In genomic region chr9:95796323-95796722, GRCm38 (mm10) we compare ENCODE assay signal across 24 mouse cellular contexts. TPM values are rescaled to one million over a fixed set of nuclear protein-coding genes. Genes with fewer than 3 reads are reported as not detected.
DNase-seq lines count a peak whose midpoint lies in the region; ATAC-seq and TF ChIP-seq lines count a peak whose summit lies in the region.
"Had no signal": no experiment of that assay in that cellular context is flagged by ENCODE, and none has a peak within 500 bp of the region (broad histone marks: within the 10 kb centered on the region; RNA-seq: fewer than 3 reads in every experiment).

No protein-coding gene starts in this region.

- no peaks in the 10 kb centered on the region for H3K4me1 ChIP-seq in forebrain, postnatal 0 days (ENCODE audit: insufficient read depth)
- peaks cover 8% of the 10 kb centered on the region; the same call in 1 of the 2 replicates for H3K4me1 ChIP-seq in forebrain, embryonic 10.5 days
- no peaks in the 10 kb centered on the region for H3K4me1 ChIP-seq in kidney, postnatal 0 days (replicated peaks; ENCODE audit: insufficient read depth, low read length)
- no peaks in the 10 kb centered on the region for H3K4me1 ChIP-seq in kidney, embryonic 14.5 days (ENCODE audit: control insufficient read depth, insufficient read depth, low read length)
- H3K4me1 ChIP-seq in stomach, postnatal 0 days (replicated peaks; ENCODE audit: control insufficient read depth, insufficient read depth) = no peaks in the 10 kb centered on the region
- H3K4me1 ChIP-seq: embryonic facial prominence, embryonic 10.5 days; forebrain, embryonic 13.5 days; hindbrain, embryonic 10.5 days; midbrain, embryonic 12.5 days had no signal

- H3K36me3 ChIP-seq in forebrain, postnatal 0 days (ENCODE audit: insufficient read depth) = no peaks in the 10 kb centered on the region
- no peaks in the 10 kb centered on the region for H3K36me3 ChIP-seq in forebrain, embryonic 10.5 days (replicated peaks)
- no peaks in the 10 kb centered on the region for H3K36me3 ChIP-seq in kidney, postnatal 0 days (ENCODE audit: insufficient read depth, low read length)
- H3K36me3 ChIP-seq in kidney, embryonic 14.5 days (ENCODE audit: control insufficient read depth, insufficient read depth, low read length) = no peaks in the 10 kb centered on the region
- no peaks in the 10 kb centered on the region for H3K36me3 ChIP-seq in stomach, postnatal 0 days (ENCODE audit: control insufficient read depth, insufficient read depth, low read length)
- H3K36me3 ChIP-seq: embryonic facial prominence, embryonic 10.5 days; hindbrain, embryonic 10.5 days; midbrain, embryonic 12.5 days had no signal

- ATAC-seq in forebrain, postnatal 0 days = no peak
- ATAC-seq in kidney, postnatal 0 days (replicated peaks; ENCODE audit: low FRiP score, low read depth) = no peak
- ATAC-seq in kidney, embryonic 14.5 days (ENCODE audit: low FRiP score, low TSS enrichment) = no peak
- no peak for ATAC-seq in Patski
- ATAC-seq in stomach, postnatal 0 days (ENCODE audit: low FRiP score, low TSS enrichment) = no peak
- no peak for ATAC-seq in erythroblast, adult 5-6 weeks (replicated peaks; ENCODE audit: low FRiP score, poor library complexity, severe bottlenecking)
- ATAC-seq: CD4-positive, CD25-positive, alpha-beta regulatory T cell, adult 4 months; forebrain, embryonic 13.5 days; hindbrain, embryonic 16.5 days had no signal

- in situ Hi-C loops in Patski (cut with MboI; ENCODE audit: low pct_unique_long_range_greater_than_20kb) = no loop called here

- H3K9me3 ChIP-seq in forebrain, postnatal 0 days (ENCODE audit: low read length) = no peaks in the 10 kb centered on the region
- H3K9me3 ChIP-seq in forebrain, embryonic 10.5 days = peaks cover 5% of the 10 kb centered on the region; the same call in 1 of the 2 replicates
- no peaks in the 10 kb centered on the region for H3K9me3 ChIP-seq in kidney, postnatal 0 days (replicated peaks; ENCODE audit: low read length)
- no peaks in the 10 kb centered on the region for H3K9me3 ChIP-seq in kidney, embryonic 14.5 days (ENCODE audit: control insufficient read depth, low read length)
- no peaks in the 10 kb centered on the region for H3K9me3 ChIP-seq in stomach, postnatal 0 days (ENCODE audit: control insufficient read depth, low read length)
- H3K9me3 ChIP-seq: midbrain, embryonic 12.5 days had no signal

- no peak overlapping the region for H3K4me3 ChIP-seq in forebrain, postnatal 0 days (ENCODE audit: low read depth, low read length)
- H3K4me3 ChIP-seq in forebrain, embryonic 10.5 days = no peak overlapping the region
- H3K4me3 ChIP-seq in kidney, postnatal 0 days (replicated peaks; ENCODE audit: low read depth, low read length) = no peak overlapping the region
- H3K4me3 ChIP-seq in kidney, embryonic 14.5 days (ENCODE audit: low read length) = no peak overlapping the region
- H3K4me3 ChIP-seq in stomach, postnatal 0 days (ENCODE audit: low read depth, low read length) = no peak overlapping the region
- H3K4me3 ChIP-seq: embryonic facial prominence, embryonic 10.5 days; forebrain, embryonic 13.5 days; hindbrain, embryonic 10.5 days; midbrain, embryonic 12.5 days had no signal

- no peak for TF ChIP-seq EP300 in stomach, postnatal 0 days (optimal IDR thresholded peaks at IDR 0.05)

- H3K27ac ChIP-seq in forebrain, postnatal 0 days (ENCODE audit: low read depth, low read length) = no peak overlapping the region
- H3K27ac ChIP-seq in forebrain, embryonic 10.5 days = no peak overlapping the region
- H3K27ac ChIP-seq in kidney, postnatal 0 days = peak overlapping the region; percentile 81
- H3K27ac ChIP-seq in kidney, embryonic 14.5 days (ENCODE audit: low read depth, low read length) = no peak overlapping the region
- peak overlapping the region; percentile 59; the same call in 1 of the 2 replicates for H3K27ac ChIP-seq in stomach, postnatal 0 days (replicated peaks)
- H3K27ac ChIP-seq: embryonic facial prominence, embryonic 10.5 days; forebrain, embryonic 13.5 days; hindbrain, embryonic 10.5 days; midbrain, embryonic 12.5 days had no signal

- CTCF ChIA-PET in Patski (lab: Charles Lee) = interaction anchor here (1.3 kb wide), 1 partner anchor 9 kb away, joined by 4 read pairs; no protein-coding TSS in a partner anchor

- no peak overlapping the region for H3K9ac ChIP-seq in forebrain, postnatal 0 days
- no peak overlapping the region for H3K9ac ChIP-seq in kidney, postnatal 0 days (ENCODE audit: low read depth, low read length)
- H3K9ac ChIP-seq in kidney, embryonic 14.5 days (ENCODE audit: low read depth, low read length) = no peak overlapping the region
- no peak overlapping the region for H3K9ac ChIP-seq in stomach, postnatal 0 days (ENCODE audit: low read length)
- H3K9ac ChIP-seq: forebrain, embryonic 13.5 days; midbrain, embryonic 12.5 days had no signal

- H3K4me2 ChIP-seq in forebrain, postnatal 0 days (ENCODE audit: low read depth) = no peak overlapping the region
- H3K4me2 ChIP-seq in kidney, postnatal 0 days (ENCODE audit: low read length) = no peak overlapping the region
- H3K4me2 ChIP-seq in kidney, embryonic 14.5 days (replicated peaks; ENCODE audit: low read depth, low read length) = no peak overlapping the region
- H3K4me2 ChIP-seq in stomach, postnatal 0 days (replicated peaks; ENCODE audit: low read depth) = no peak overlapping the region
- H3K4me2 ChIP-seq: forebrain, embryonic 13.5 days; heart, embryonic 11.5 days; midbrain, embryonic 12.5 days had no signal

- H3K27me3 ChIP-seq in forebrain, postnatal 0 days (ENCODE audit: insufficient read depth, low read length) = no peaks in the 10 kb centered on the region
- no peaks in the 10 kb centered on the region for H3K27me3 ChIP-seq in forebrain, embryonic 10.5 days (ENCODE audit: poor library complexity, severe bottlenecking)
- no peaks in the 10 kb centered on the region for H3K27me3 ChIP-seq in kidney, postnatal 0 days (ENCODE audit: insufficient read depth, low read length)
- no peaks in the 10 kb centered on the region for H3K27me3 ChIP-seq in kidney, embryonic 14.5 days (ENCODE audit: control insufficient read depth, insufficient read depth, low read length)
- H3K27me3 ChIP-seq in Patski = no peaks in the 10 kb centered on the region
- H3K27me3 ChIP-seq in stomach, postnatal 0 days (ENCODE audit: control insufficient read depth, insufficient read depth, low read length) = no peaks in the 10 kb centered on the region
- H3K27me3 ChIP-seq: forebrain, embryonic 13.5 days; midbrain, embryonic 12.5 days had no signal

- POLR2A ChIA-PET in Patski (lab: Charles Lee) = interaction anchor here (0.6 kb wide), 1 partner anchor 41 kb away, joined by 3 read pairs; no protein-coding TSS in a partner anchor

- no peak for DNase-seq in forebrain, postnatal 0 days
- no peak for DNase-seq in forebrain, embryonic 10.5 days (ENCODE audit: extremely low spot score, low spot score)
- DNase-seq in kidney, postnatal 0 days (ENCODE audit: low spot score) = no peak
- DNase-seq in Patski (ENCODE audit: low read depth, low spot score) = no peak
- DNase-seq in stomach, postnatal 0 days (ENCODE audit: low spot score) = no peak
- no peak for DNase-seq in lung, postnatal 36 days
- DNase-seq: adrenal gland, postnatal 36 days; cerebellum, adult 11 months; cerebellum, adult 9-11 months; kidney, adult 8-10 months; lung, adult 2 months; lung, postnatal 14 days had no signal

- WGBS in forebrain, postnatal 0 days = 83% methylated on average over 2 of the region's 2 CpGs
- 84% methylated on average over 2 of the region's 2 CpGs for WGBS in forebrain, embryonic 10.5 days
- 88% methylated on average over 2 of the region's 2 CpGs for WGBS in kidney, postnatal 0 days
- WGBS in kidney, embryonic 14.5 days = 77% methylated on average over 2 of the region's 2 CpGs
- WGBS in stomach, postnatal 0 days = 88% methylated on average over 2 of the region's 2 CpGs

- 0 out of 2 replicates have a peak, but pooled peaks have one; percentile 2 for TF ChIP-seq CTCF in forebrain, postnatal 0 days (IDR thresholded peaks at IDR 0.05; ENCODE audit: low read depth)
- peak; percentile 21; the same call in 1 of the 2 replicates for TF ChIP-seq CTCF in kidney, postnatal 0 days (IDR thresholded peaks at IDR 0.05; ENCODE audit: low read depth)
- peak; percentile 48 for TF ChIP-seq CTCF in Patski (IDR thresholded peaks at IDR 0.05)
- peak; percentile 38 for TF ChIP-seq CTCF in stomach, postnatal 0 days (IDR thresholded peaks at IDR 0.05; ENCODE audit: low read depth)

RNA-seq across cellular contexts. Expression of gene Trpc1, which starts 46.1 kb away (rescaled TPM):
- total RNA-seq in forebrain, postnatal 0 days (2014; rRNA removed) = 27.6 and 33.3 TPM in 2 replicates
- 5.2 and 7.3 TPM in 2 replicates for polyA plus RNA-seq in forebrain, postnatal 0 days (2015; fragmentation: Nextera tagmentation; extraction: Ambion mirVana)
- 1.5 and 2.0 TPM in 2 replicates for polyA plus RNA-seq in forebrain, embryonic 10.5 days (2016; fragmentation: Nextera tagmentation; extraction: Ambion mirVana)
- 5.1 and 5.4 TPM in 2 replicates for polyA plus RNA-seq in kidney, postnatal 0 days (2015; fragmentation: Nextera tagmentation; extraction: Ambion mirVana)
- polyA plus RNA-seq in kidney, embryonic 14.5 days (2014; fragmentation: Nextera tagmentation; extraction: Ambion mirVana) = 3.4 and 4.8 TPM in 2 replicates
- 7.0 TPM for polyA plus RNA-seq in Patski (2021)
- 1.2 and 1.3 TPM in 2 replicates for polyA plus RNA-seq in stomach, postnatal 0 days (2015; fragmentation: Nextera tagmentation; extraction: Ambion mirVana)
- not detected in 2 replicates for total RNA-seq in erythroblast, adult 5-6 weeks (2015; ENCODE audit: low replicate concordance)
- total RNA-seq in erythroblast, adult 5-6 weeks (2017; ENCODE audit: low replicate concordance) = 0.43 TPM in 1 of 2 replicates, not detected in the other
- total RNA-seq: common myeloid progenitor, adult 5-6 weeks; megakaryocyte, adult 5-6 weeks had no signal

RNA-seq across cellular contexts. Expression of gene Pls1, which starts 48.8 kb away (rescaled TPM):
- 1.3 and 1.8 TPM in 2 replicates for total RNA-seq in forebrain, postnatal 0 days (2014; rRNA removed)
- 2.8 and 2.9 TPM in 2 replicates for polyA plus RNA-seq in forebrain, postnatal 0 days (2015; fragmentation: Nextera tagmentation; extraction: Ambion mirVana)
- polyA plus RNA-seq in forebrain, embryonic 10.5 days (2016; fragmentation: Nextera tagmentation; extraction: Ambion mirVana) = 5.6 and 5.9 TPM in 2 replicates
- polyA plus RNA-seq in kidney, postnatal 0 days (2015; fragmentation: Nextera tagmentation; extraction: Ambion mirVana) = 30.2 and 33.4 TPM in 2 replicates
- 9.2 and 14.1 TPM in 2 replicates for polyA plus RNA-seq in kidney, embryonic 14.5 days (2014; fragmentation: Nextera tagmentation; extraction: Ambion mirVana)
- 0.74 TPM for polyA plus RNA-seq in Patski (2021)
- 44.4 and 45.6 TPM in 2 replicates for polyA plus RNA-seq in stomach, postnatal 0 days (2015; fragmentation: Nextera tagmentation; extraction: Ambion mirVana)
- total RNA-seq in erythroblast, adult 5-6 weeks (2015; ENCODE audit: low replicate concordance) = 0.42 and 1.9 TPM in 2 replicates
- not detected in 2 replicates for total RNA-seq in erythroblast, adult 5-6 weeks (2017; ENCODE audit: low replicate concordance)
- total RNA-seq: gastrocnemius, adult 8-10 months had no signal

Comparison
In these comparisons a context has a peak if more than half of its experiments do, and no peak if none do; other contexts are left out.
1. H3K27ac ChIP-seq: peak in kidney, postnatal 0 days (single experiment) and stomach, postnatal 0 days (single experiment); none in forebrain, postnatal 0 days (single experiment), forebrain, embryonic 10.5 days (single experiment) and kidney, embryonic 14.5 days (single experiment).
2. Peak in every context shown above with its lines, with median percentiles within 50 percentile points of each other: CTCF ChIP-seq.